Mouse (Mus musculus): Measurements from ENCODE around the gene Olfr1344. TPM values are rescaled to one million over a fixed set of nuclear protein-coding genes. Genes with fewer than 3 reads are reported as not detected.
"Not testable (repeated sequence)": the region's sequence is repeated elsewhere in the genome, so short reads cannot be mapped to it uniquely, and the experiment has no call there.

The Olfr1344 gene
- polyA plus RNA-seq, 1 experiment from 2014 or later, result not detected

DNA sequence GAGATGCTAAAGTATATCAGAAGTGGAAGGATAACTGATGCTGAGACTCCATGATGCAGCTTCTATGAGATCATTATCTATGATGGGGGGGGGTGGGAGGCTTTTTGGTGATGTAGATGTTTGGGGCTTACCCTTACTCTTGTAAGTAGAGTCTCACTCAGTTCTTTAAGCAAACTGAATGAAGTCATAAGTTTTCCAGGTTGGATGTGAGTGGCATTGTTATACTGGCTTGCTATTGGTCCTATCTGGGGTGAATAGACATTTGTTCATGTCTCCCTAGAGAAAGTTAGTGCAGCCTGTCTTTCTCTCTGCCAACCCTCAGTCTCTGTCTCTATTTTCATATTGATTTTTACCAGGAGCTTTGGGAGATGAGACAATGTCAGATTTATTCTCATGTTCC lies 17.4 kb downstream of the Olfr1344 start, which contains the start of gene Olfr1336:
Gene Olfr1336, plus strand, starts transcription at position 301 of the 400 bp plus-strand sequence.
- no peaks in the 10 kb centered on the region for H3K36me3 ChIP-seq
- no peak within 1 kb of the TSS for H3K27ac ChIP-seq
- ATAC-seq, result no peak
- 0 out of 2 replicates have a peak, but pooled peaks cover 2% of the 10 kb centered on the region for H3K9me3 ChIP-seq (replicated peaks)
- no peak within 1 kb of the TSS for H3K4me3 ChIP-seq
- no peaks in the 10 kb centered on the region for H3K4me1 ChIP-seq
- H3K4me2 ChIP-seq, result no peak within 1 kb of the TSS
- H3K9ac ChIP-seq, result no peak within 1 kb of the TSS
- no peaks in the 10 kb centered on the region for H3K27me3 ChIP-seq (replicated peaks)

DNA sequence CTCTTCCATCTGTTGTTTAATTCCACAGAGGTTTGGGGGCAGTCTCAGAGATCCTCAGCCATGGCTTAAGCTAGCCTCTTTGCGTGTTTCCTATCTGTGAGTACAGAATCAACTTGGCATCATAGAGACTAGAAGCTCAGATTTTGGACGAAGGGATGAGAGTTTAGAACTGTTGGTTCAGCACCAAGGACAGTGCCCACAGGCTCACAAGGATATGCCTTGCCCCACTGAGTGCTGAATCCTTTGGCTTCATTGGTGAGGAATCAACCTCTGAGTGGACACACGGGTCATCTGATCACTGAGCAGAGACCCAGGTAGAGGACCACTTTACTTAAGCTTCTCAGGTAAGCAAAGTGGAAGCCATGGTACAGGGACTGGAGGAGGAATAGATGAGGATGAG lies 17.9 kb downstream of the Olfr1344 start:
- no peaks in the 10 kb centered on the region for H3K4me1 ChIP-seq
- 30% methylated on average over 3 of the region's 3 CpGs for WGBS (ENCODE audit: insufficient replicate concordance)
- H3K4me3 ChIP-seq, result no peak overlapping the region
- H3K36me3 ChIP-seq, result no peaks in the 10 kb centered on the region
- H3K9me3 ChIP-seq (replicated peaks), result 0 out of 2 replicates have a peak, but pooled peaks cover 6% of the 10 kb centered on the region
- H3K9ac ChIP-seq, result no peak overlapping the region
- no peak for ATAC-seq
- H3K4me2 ChIP-seq, result no peak overlapping the region
- no peaks in the 10 kb centered on the region for H3K27me3 ChIP-seq (replicated peaks)
- H3K27ac ChIP-seq, result no peak overlapping the region

DNA sequence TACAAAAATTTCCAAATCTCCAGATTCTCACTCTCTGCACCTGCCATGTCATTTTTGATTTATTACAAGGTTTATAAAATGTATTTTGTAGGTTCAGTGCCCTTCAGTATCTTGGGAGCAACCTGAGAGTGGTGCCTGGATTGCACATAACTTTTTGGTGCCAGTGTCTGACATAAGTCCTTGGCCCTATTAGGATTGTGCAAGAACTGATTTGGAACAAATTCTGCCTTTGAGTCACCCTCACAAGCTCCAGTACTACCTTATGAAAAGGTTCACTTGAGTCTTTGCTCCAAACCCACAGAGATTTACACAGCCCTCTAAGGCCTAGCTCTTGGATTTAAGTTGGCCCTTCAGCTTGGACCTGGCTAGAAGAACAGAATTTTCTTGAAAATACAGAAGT lies 28.5 kb downstream of the Olfr1344 start, which contains the start of gene Olfr1346:
Gene Olfr1346, plus strand, starts transcription at position 151 of the 400 bp plus-strand sequence.
- Histone ChIP-seq H3K4me1 (no peaks in the 10 kb centered on the region), H3K27me3 (replicated peaks) (no peaks in the 10 kb centered on the region), H3K27ac (no peak within 1 kb of the TSS), H3K9ac (no peak within 1 kb of the TSS), H3K4me3 (no peak within 1 kb of the TSS), H3K4me2 (no peak within 1 kb of the TSS), H3K36me3 (no peaks in the 10 kb centered on the region), H3K9me3 (replicated peaks) (0 out of 2 replicates have a peak, but pooled peaks cover 4% of the 10 kb centered on the region)
- no peak for ATAC-seq

DNA sequence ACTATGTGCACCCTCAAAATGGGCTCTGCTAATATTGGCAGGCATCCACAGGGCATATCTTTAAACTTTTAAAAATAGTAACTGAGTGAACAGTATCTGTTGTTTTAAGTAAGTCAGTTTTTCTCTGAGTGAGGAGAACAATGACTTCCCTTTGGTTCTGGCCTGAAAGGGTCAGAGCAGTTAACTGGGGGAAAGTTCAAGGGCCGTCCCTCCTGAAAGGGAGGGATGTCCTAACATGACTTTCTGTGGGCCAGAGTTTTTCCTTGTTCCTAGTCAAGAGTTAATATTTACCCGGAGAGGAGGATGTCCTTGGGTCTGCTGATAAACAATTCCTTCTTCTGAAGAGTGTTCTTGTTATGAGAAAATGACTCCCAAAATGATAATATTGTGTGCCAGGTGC lies 39.1 kb downstream of the Olfr1344 start:
- not testable (repeated sequence) for ATAC-seq; H3K4me1 ChIP-seq; H3K4me2 ChIP-seq; H3K27me3 ChIP-seq (replicated peaks); H3K27ac ChIP-seq; H3K4me3 ChIP-seq; H3K9ac ChIP-seq; H3K36me3 ChIP-seq
- peaks cover 26% of the 10 kb centered on the region; the same call in 1 of the 2 replicates for H3K9me3 ChIP-seq (replicated peaks)
- WGBS (ENCODE audit: insufficient replicate concordance), result 55% methylated on average over 2 of the region's 2 CpGs

DNA sequence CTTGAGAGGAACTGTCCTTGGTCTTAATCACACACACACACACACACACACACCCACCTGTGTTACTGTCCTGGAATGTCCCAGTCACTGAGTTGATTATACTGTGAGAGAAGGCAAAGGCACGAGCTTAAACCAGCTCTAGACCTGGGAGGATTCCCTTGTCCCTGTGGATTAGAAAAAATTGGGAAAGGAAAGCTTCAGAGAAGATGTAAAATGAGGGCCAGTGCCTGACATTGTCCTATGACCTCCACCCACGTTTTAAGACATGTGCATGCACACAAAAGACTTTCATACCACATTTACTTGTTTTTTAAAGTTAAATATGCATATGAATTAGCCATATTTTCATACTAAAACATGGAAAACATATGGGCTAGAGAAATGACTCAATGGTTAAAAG lies 48.4 kb downstream of the Olfr1344 start, which contains the start of gene Olfr5:
Gene Olfr5, minus strand, starts transcription at position 101 of the 400 bp plus-strand sequence.
- no peak within 1 kb of the TSS for H3K4me3 ChIP-seq
- H3K4me1 ChIP-seq, result no peaks in the 10 kb centered on the region
- H3K27ac ChIP-seq, result no peak within 1 kb of the TSS
- 11% methylated on average over 2 of the region's 2 CpGs for WGBS (ENCODE audit: insufficient replicate concordance)
- no peaks in the 10 kb centered on the region for H3K27me3 ChIP-seq (replicated peaks)
- no peaks in the 10 kb centered on the region for H3K36me3 ChIP-seq
- H3K9me3 ChIP-seq (replicated peaks), result peaks cover 4% of the 10 kb centered on the region; the same call in 1 of the 2 replicates
- ATAC-seq, result no peak
- H3K9ac ChIP-seq, result no peak within 1 kb of the TSS
- no peak within 1 kb of the TSS for H3K4me2 ChIP-seq

Other genes with a start within 250 kb of the Olfr1344 start
- gene Galp, start 241.6 kb upstream of the Olfr1344 start, polyA plus RNA-seq (2016; fragmentation: Nextera tagmentation; extraction: Ambion mirVana), result not detected in 2 replicates
- not detected in 2 replicates for gene Zscan5b, start 216.4 kb upstream of the Olfr1344 start, polyA plus RNA-seq (2016; fragmentation: Nextera tagmentation; extraction: Ambion mirVana)
- not detected in 2 replicates for gene Epp13, start 186.0 kb upstream of the Olfr1344 start, polyA plus RNA-seq (2016; fragmentation: Nextera tagmentation; extraction: Ambion mirVana)
- gene Zfp667, start 152.1 kb upstream of the Olfr1344 start, polyA plus RNA-seq (2016; fragmentation: Nextera tagmentation; extraction: Ambion mirVana), result 8.1 and 8.2 TPM in 2 replicates
- gene Zfp583, start 107.4 kb upstream of the Olfr1344 start, polyA plus RNA-seq (2016; fragmentation: Nextera tagmentation; extraction: Ambion mirVana), result 1.6 and 2.1 TPM in 2 replicates
- gene Gm3854, start 94.9 kb upstream of the Olfr1344 start, polyA plus RNA-seq (2016; fragmentation: Nextera tagmentation; extraction: Ambion mirVana), result 0.50 and 0.57 TPM in 2 replicates
- 1.3 TPM in 2 replicates for gene Zfp78, start 75.4 kb upstream of the Olfr1344 start, polyA plus RNA-seq (2016; fragmentation: Nextera tagmentation; extraction: Ambion mirVana)
- 1.7 TPM in 2 replicates for gene Zfp28, start 55.4 kb upstream of the Olfr1344 start, polyA plus RNA-seq (2016; fragmentation: Nextera tagmentation; extraction: Ambion mirVana)
- 0.10 TPM in 1 of 2 replicates, not detected in the other for gene Smim17, start 40.0 kb upstream of the Olfr1344 start, polyA plus RNA-seq (2016; fragmentation: Nextera tagmentation; extraction: Ambion mirVana)
- gene Gm20715, start 28.4 kb upstream of the Olfr1344 start, polyA plus RNA-seq (2016; fragmentation: Nextera tagmentation; extraction: Ambion mirVana), result not detected in 2 replicates
- not detected in 2 replicates for gene Olfr1336, start 17.5 kb downstream of the Olfr1344 start, polyA plus RNA-seq (2016; fragmentation: Nextera tagmentation; extraction: Ambion mirVana)
- not detected in 2 replicates for gene Olfr1346, start 28.4 kb downstream of the Olfr1344 start, polyA plus RNA-seq (2016; fragmentation: Nextera tagmentation; extraction: Ambion mirVana)
- not detected in 2 replicates for gene Olfr5, start 48.3 kb downstream of the Olfr1344 start, polyA plus RNA-seq (2016; fragmentation: Nextera tagmentation; extraction: Ambion mirVana)
- gene Olfr1347, start 61.1 kb downstream of the Olfr1344 start, polyA plus RNA-seq (2016; fragmentation: Nextera tagmentation; extraction: Ambion mirVana), result not detected in 2 replicates
- not detected in 2 replicates for gene Olfr1348, start 70.1 kb downstream of the Olfr1344 start, polyA plus RNA-seq (2016; fragmentation: Nextera tagmentation; extraction: Ambion mirVana)
- not detected in 2 replicates for gene Olfr1349, start 84.3 kb downstream of the Olfr1344 start, polyA plus RNA-seq (2016; fragmentation: Nextera tagmentation; extraction: Ambion mirVana)
- not detected in 2 replicates for gene Olfr1350, start 126.2 kb downstream of the Olfr1344 start, polyA plus RNA-seq (2016; fragmentation: Nextera tagmentation; extraction: Ambion mirVana)

Data from liver, embryonic 12.5 days (tissue).